Mouse (Mus musculus): ENCODE data around the gene Tnfsf15. TPM values are rescaled to one million over a fixed set of nuclear protein-coding genes. Genes with fewer than 3 reads are reported as not detected.

Gene Tnfsf15
- polyA plus RNA-seq, 1 experiment: 0.16 TPM

GRCm38 (mm10) chr4:63726727-63727126, 18.2 kb downstream of the Tnfsf15 start:
- TF ChIP-seq POLR2A (IDR thresholded peaks at IDR 0.05; ENCODE audit: control insufficient read depth, low read depth, low read length): no peak
- no peak for TF ChIP-seq CTCF (IDR thresholded peaks at IDR 0.05; ENCODE audit: control insufficient read depth, insufficient read depth, insufficient replicate concordance, low read depth, low read length)
- Histone ChIP-seq H3K27ac (ENCODE audit: control insufficient read depth, insufficient read depth, low read depth, low read length) (no peak overlapping the region), H3K4me1 (ENCODE audit: control insufficient read depth, insufficient read depth, low read length) (peaks cover 3% of the 10 kb centered on the region), H3K27me3 (ENCODE audit: control insufficient read depth, insufficient read depth, low read length) (no peaks in the 10 kb centered on the region), H3K36me3 (ENCODE audit: control insufficient read depth, insufficient read depth, low read length) (no peaks in the 10 kb centered on the region), H3K4me3 (ENCODE audit: control insufficient read depth, low read depth, low read length) (no peak overlapping the region)

- TF ChIP-seq POLR2A (IDR thresholded peaks at IDR 0.05; ENCODE audit: control insufficient read depth, low read depth, low read length) (no peak), CTCF (IDR thresholded peaks at IDR 0.05; ENCODE audit: control insufficient read depth, insufficient read depth, insufficient replicate concordance, low read depth, low read length) (no peak)
Measured at GRCm38 (mm10) chr4:63725981-63726380, 18.9 kb downstream of the Tnfsf15 start.

GRCm38 (mm10) chr4:63717922-63718643, 26.8 kb downstream of the Tnfsf15 start:
- Histone ChIP-seq H3K27ac (ENCODE audit: control insufficient read depth, insufficient read depth, low read depth, low read length) (no peak overlapping the region), H3K4me3 (ENCODE audit: control insufficient read depth, low read depth, low read length) (no peak overlapping the region), H3K36me3 (ENCODE audit: control insufficient read depth, insufficient read depth, low read length) (no peaks in the 10 kb centered on the region), H3K27me3 (ENCODE audit: control insufficient read depth, insufficient read depth, low read length) (no peaks in the 10 kb centered on the region), H3K4me1 (ENCODE audit: control insufficient read depth, insufficient read depth, low read length) (no peaks in the 10 kb centered on the region)
- TF ChIP-seq CTCF (IDR thresholded peaks at IDR 0.05; ENCODE audit: control insufficient read depth, insufficient read depth, insufficient replicate concordance, low read depth, low read length): no peak
- TF ChIP-seq POLR2A (IDR thresholded peaks at IDR 0.05; ENCODE audit: control insufficient read depth, low read depth, low read length): no peak

More at GRCm38 (mm10) chr4:63725981-63726380, 18.9 kb downstream of the Tnfsf15 start:
- no peaks in the 10 kb centered on the region for H3K27me3 ChIP-seq (ENCODE audit: control insufficient read depth, insufficient read depth, low read length)
- peaks cover 3% of the 10 kb centered on the region for H3K4me1 ChIP-seq (ENCODE audit: control insufficient read depth, insufficient read depth, low read length)
- no peaks in the 10 kb centered on the region for H3K36me3 ChIP-seq (ENCODE audit: control insufficient read depth, insufficient read depth, low read length)
- H3K27ac ChIP-seq (ENCODE audit: control insufficient read depth, insufficient read depth, low read depth, low read length): no peak overlapping the region
- H3K4me3 ChIP-seq (ENCODE audit: control insufficient read depth, low read depth, low read length): no peak overlapping the region

GRCm38 (mm10) chr4:63711886-63712285, 33.0 kb downstream of the Tnfsf15 start:
- Histone ChIP-seq H3K27ac (ENCODE audit: control insufficient read depth, insufficient read depth, low read depth, low read length) (no peak overlapping the region), H3K27me3 (ENCODE audit: control insufficient read depth, insufficient read depth, low read length) (no peaks in the 10 kb centered on the region), H3K36me3 (ENCODE audit: control insufficient read depth, insufficient read depth, low read length) (no peaks in the 10 kb centered on the region), H3K4me3 (ENCODE audit: control insufficient read depth, low read depth, low read length) (no peak overlapping the region), H3K4me1 (ENCODE audit: control insufficient read depth, insufficient read depth, low read length) (no peaks in the 10 kb centered on the region)
- TF ChIP-seq POLR2A (IDR thresholded peaks at IDR 0.05; ENCODE audit: control insufficient read depth, low read depth, low read length) (no peak), CTCF (IDR thresholded peaks at IDR 0.05; ENCODE audit: control insufficient read depth, insufficient read depth, insufficient replicate concordance, low read depth, low read length) (no peak)

GRCm38 (mm10) chr4:63710431-63711220, 34.3 kb downstream of the Tnfsf15 start:
- H3K4me3 ChIP-seq (ENCODE audit: control insufficient read depth, low read depth, low read length): no peak overlapping the region
- no peaks in the 10 kb centered on the region for H3K4me1 ChIP-seq (ENCODE audit: control insufficient read depth, insufficient read depth, low read length)
- no peaks in the 10 kb centered on the region for H3K27me3 ChIP-seq (ENCODE audit: control insufficient read depth, insufficient read depth, low read length)
- no peak overlapping the region for H3K27ac ChIP-seq (ENCODE audit: control insufficient read depth, insufficient read depth, low read depth, low read length)
- no peaks in the 10 kb centered on the region for H3K36me3 ChIP-seq (ENCODE audit: control insufficient read depth, insufficient read depth, low read length)
- TF ChIP-seq CTCF (IDR thresholded peaks at IDR 0.05; ENCODE audit: control insufficient read depth, insufficient read depth, insufficient replicate concordance, low read depth, low read length): no peak
- no peak for TF ChIP-seq POLR2A (IDR thresholded peaks at IDR 0.05; ENCODE audit: control insufficient read depth, low read depth, low read length)

- Histone ChIP-seq H3K36me3 (ENCODE audit: control insufficient read depth, insufficient read depth, low read length) (no peaks in the 10 kb centered on the region), H3K4me3 (ENCODE audit: control insufficient read depth, low read depth, low read length) (no peak overlapping the region), H3K27me3 (ENCODE audit: control insufficient read depth, insufficient read depth, low read length) (no peaks in the 10 kb centered on the region), H3K27ac (ENCODE audit: control insufficient read depth, insufficient read depth, low read depth, low read length) (no peak overlapping the region), H3K4me1 (ENCODE audit: control insufficient read depth, insufficient read depth, low read length) (no peaks in the 10 kb centered on the region)
- TF ChIP-seq CTCF (IDR thresholded peaks at IDR 0.05; ENCODE audit: control insufficient read depth, insufficient read depth, insufficient replicate concordance, low read depth, low read length) (no peak), POLR2A (IDR thresholded peaks at IDR 0.05; ENCODE audit: control insufficient read depth, low read depth, low read length) (no peak)
Measured at GRCm38 (mm10) chr4:63706279-63706971, 38.5 kb downstream of the Tnfsf15 start.

- Histone ChIP-seq H3K4me3 (ENCODE audit: control insufficient read depth, low read depth, low read length) (no peak overlapping the region), H3K36me3 (ENCODE audit: control insufficient read depth, insufficient read depth, low read length) (no peaks in the 10 kb centered on the region), H3K27ac (ENCODE audit: control insufficient read depth, insufficient read depth, low read depth, low read length) (no peak overlapping the region), H3K4me1 (ENCODE audit: control insufficient read depth, insufficient read depth, low read length) (no peaks in the 10 kb centered on the region), H3K27me3 (ENCODE audit: control insufficient read depth, insufficient read depth, low read length) (no peaks in the 10 kb centered on the region)
- no peak for TF ChIP-seq CTCF (IDR thresholded peaks at IDR 0.05; ENCODE audit: control insufficient read depth, insufficient read depth, insufficient replicate concordance, low read depth, low read length)
Measured at GRCm38 (mm10) chr4:63704232-63704631, 40.7 kb downstream of the Tnfsf15 start.

Measured in testis, adult 2 months (tissue).